Mouse (Mus musculus) spleen, adult 12 weeks (tissue): ENCODE results near the gene Med22.
"Not testable (repeated sequence)": the region's sequence is repeated elsewhere in the genome, so short reads cannot be mapped to it uniquely, and the experiment has no call there.

Experiments used
- DNase-seq: peaks from one replicate; pipeline ENCODE4 v3.0.0; 2022; ENCODE audit warnings: low spot score

Gene Med22

GRCm38 (mm10) chr2:26915927-26916728, 5.7 kb upstream of the Med22 start, which contains the start of the genes Surf2 and Surf1:
Gene Surf2, plus strand, starts transcription at chr2:26916367.
Gene Surf1, minus strand, starts transcription at chr2:26916530.
- DNase-seq: peak; percentile 67

GRCm38 (mm10) chr2:26914148-26914941, 3.9 kb upstream of the Med22 start:
- DNase-seq: no peak

- DNase-seq: no peak
These were observed 3.1 kb upstream of the Med22 start for GRCm38 (mm10) chr2:26913416-26914147.

- DNase-seq: no peak
These were observed 1.8 kb upstream of the Med22 start for GRCm38 (mm10) chr2:26912253-26912770.

GRCm38 (mm10) chr2:26910994-26911765, 703 bp upstream of the Med22 start:
- no peak for DNase-seq

- no peak for DNase-seq
These were observed 1.1 kb downstream of the Med22 start for GRCm38 (mm10) chr2:26909387-26909784.

- DNase-seq: no peak
These were observed 1.6 kb downstream of the Med22 start for GRCm38 (mm10) chr2:26908710-26909386.

GRCm38 (mm10) chr2:26907109-26907508, 3.4 kb downstream of the Med22 start:
- DNase-seq: no peak

GRCm38 (mm10) chr2:26906431-26906830, 4.0 kb downstream of the Med22 start:
- no peak for DNase-seq

- no peak for DNase-seq
These were observed 4.5 kb downstream of the Med22 start for GRCm38 (mm10) chr2:26905936-26906335.

- no peak for DNase-seq
These were observed 7.2 kb downstream of the Med22 start for GRCm38 (mm10) chr2:26903311-26903710.

- DNase-seq: peak; percentile 85
These were observed 7.8 kb downstream of the Med22 start, which contains the start of gene Surf6 for GRCm38 (mm10) chr2:26902467-26903220. Gene Surf6, minus strand, starts transcription at chr2:26902879.

GRCm38 (mm10) chr2:26901834-26902400, 8.6 kb downstream of the Med22 start:
- no peak for DNase-seq

- DNase-seq: no peak
These were observed 9.7 kb downstream of the Med22 start for GRCm38 (mm10) chr2:26900731-26901130.

GRCm38 (mm10) chr2:26895898-26896297, 14.6 kb downstream of the Med22 start:
- DNase-seq: no peak

GRCm38 (mm10) chr2:26886170-26886569, 24.3 kb downstream of the Med22 start:
- DNase-seq: not testable (repeated sequence)

GRCm38 (mm10) chr2:26885541-26885940, 24.9 kb downstream of the Med22 start:
- DNase-seq: not testable (repeated sequence)

GRCm38 (mm10) chr2:26878571-26878970, 31.9 kb downstream of the Med22 start:
- DNase-seq: no peak

GRCm38 (mm10) chr2:26870666-26871065, 39.8 kb downstream of the Med22 start:
- DNase-seq: no peak

- no peak for DNase-seq
These were observed 45.6 kb downstream of the Med22 start, which contains the start of gene Abo for GRCm38 (mm10) chr2:26864879-26865278. Gene Abo, minus strand, starts transcription at chr2:26864979.
